Mouse (Mus musculus) spleen, postnatal 36 days (tissue): Measurements from ENCODE around the gene Syt2.
A peak's percentile ranks its signal among the peaks of the same experiment; 100 is the strongest.

Source experiments
- DNase-seq, 2 experiments: peaks; one replicate each; pipeline ENCODE4 v3.0.0; 2022; ENCODE audit warnings: low spot score in 2 of 2, mixed read lengths in 1 of 2

Syt2 gene

DNA sequence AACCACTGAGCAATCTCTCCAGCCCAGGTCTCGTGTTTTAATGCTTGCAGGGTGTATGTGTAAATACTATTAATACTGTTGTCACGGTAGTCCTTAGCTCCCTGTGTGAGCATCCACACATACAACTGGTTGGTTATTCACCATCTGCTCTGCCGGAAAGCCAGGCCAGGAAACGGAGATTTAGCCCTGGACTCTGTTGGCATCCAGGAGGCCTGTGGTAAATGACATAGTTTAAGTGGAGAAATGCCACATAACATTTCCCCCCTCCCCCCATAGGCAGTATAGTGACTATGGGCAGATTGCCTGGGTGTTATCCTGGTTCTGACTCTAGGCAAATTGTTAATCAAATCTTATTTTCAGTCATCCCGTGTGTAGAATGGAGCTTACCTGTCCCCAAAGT is 4.3 kb downstream of the Syt2 start:
- no peak for DNase-seq

DNA sequence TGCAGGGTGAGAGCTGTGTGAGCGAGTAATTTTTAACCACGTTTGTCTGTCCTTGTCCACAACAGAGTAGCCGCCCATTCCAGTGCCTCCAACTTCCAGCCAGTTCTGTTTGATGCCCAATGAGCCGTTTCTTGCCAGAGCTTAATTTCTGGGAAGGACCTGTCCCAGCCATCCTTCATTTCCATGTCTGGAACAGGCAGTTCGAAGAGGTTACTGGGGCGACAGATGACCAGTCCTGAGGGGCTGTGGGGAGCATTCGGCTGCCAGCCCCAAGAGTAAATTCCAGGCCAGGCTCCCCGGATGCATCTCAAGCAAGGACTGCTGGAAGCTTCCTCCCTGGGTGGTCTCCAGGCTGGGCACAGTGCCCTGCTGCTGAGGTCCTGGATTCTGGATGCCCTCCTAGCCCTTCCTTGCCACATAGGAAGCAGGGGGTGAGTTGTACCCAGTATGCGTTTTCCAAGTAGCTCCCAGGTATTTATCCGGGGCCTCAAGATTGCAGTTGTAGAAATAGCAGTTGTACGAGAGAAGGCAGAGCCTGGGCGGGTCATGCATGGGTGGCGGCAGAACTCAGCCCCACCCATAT is 4.9 kb downstream of the Syt2 start:
- DNase-seq, result peak; percentile 36 to 44

- DNase-seq, result no peak
Observed at GRCm38 (mm10) chr1:134651851-134652398, 5.4 kb downstream of the Syt2 start.

DNA sequence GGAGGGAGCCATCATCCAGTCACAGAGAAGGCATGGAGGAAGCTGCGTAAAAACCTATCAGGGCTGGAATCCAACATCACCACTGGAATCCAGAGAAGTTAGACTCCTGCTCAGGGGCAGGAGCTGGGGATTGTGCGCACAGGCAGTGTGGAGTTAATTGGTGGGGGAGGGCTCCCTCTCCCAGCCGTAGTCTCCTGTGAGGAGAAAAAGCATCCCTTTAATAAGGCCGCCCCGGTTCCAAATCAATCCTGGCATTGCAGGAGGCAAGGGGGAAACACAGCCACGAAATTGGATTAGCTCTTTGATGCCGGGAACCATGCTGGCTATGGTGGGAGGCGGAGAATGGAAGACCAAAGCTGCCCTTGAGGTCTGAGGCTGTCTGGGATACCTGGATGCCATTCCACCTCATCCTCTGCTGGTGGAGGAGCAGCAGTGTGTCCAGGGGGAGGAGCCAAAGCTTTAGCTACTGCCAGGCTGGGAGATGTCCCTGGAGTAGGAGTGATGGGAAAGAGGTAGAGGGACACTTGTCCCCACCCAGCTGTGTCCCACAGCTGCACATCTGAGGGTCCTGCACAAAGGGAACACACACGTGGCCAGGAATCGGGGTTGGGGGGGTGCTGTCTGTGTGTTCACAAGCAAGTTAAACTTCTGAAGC is 7.3 kb downstream of the Syt2 start:
- no peak for DNase-seq

GRCm38 (mm10) chr1:134658841-134659240 is 12.4 kb downstream of the Syt2 start:
- no peak for DNase-seq

DNA sequence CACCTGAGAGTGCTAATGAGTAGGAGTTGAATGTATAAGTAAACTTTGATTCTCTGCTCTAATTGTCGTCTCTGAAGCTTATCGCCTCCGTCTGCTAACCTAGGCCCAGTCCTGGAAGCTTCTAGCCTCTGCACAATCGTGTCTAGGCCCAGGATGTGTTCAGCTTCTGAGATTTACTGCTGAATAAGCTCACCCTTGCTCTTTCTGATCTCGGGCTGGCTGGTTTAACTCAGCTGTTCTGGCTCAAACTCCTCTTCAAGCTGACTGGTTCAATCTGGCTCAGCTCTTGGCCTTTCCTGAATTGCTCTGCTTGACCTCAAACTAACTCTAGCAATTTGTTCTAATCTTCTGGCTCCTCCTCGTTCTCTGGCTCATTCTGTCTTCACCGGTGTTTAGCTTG is 13.7 kb downstream of the Syt2 start:
- no peak for DNase-seq

DNA sequence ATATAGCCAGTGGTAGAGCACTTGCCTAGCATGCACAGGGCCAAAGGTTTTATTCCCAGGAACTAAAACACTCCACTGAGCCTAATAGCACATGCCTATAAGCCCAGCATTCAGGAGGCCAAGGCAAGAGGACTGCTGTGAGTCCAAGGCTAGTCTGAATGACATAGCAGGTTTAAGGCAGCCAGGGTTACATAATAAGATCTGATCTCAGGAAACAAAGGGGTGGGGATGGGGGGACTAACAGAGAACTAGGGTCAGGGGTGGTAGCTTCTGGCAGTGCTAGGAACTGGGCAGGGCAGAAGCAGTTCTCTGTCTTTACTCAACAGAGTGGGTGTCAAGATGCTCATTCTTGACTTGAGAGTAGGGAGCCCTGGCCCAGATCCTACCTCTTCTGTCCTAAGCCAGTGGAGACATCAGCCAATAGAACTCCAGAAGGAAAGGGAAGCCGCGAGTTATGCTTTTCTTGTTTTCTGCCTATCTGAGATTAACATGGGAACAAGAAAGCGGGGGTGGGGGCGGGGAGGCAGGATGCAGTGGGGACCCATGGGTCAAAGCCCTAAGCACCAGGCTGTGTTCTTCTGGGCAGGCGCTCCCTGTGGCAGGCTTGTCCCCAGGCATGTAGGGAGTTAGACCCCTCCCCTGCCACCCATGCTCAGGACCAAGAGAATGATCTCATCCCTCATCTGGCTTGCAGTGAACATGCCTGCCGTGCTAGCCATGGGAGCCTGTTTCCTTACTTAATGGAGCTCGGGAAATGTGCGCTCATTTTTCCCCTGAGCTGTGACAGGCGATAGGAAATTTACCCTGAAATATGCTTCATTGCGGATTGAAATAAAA is 25.0 kb downstream of the Syt2 start:
- no peak for DNase-seq

GRCm38 (mm10) chr1:134674312-134674711 is 27.8 kb downstream of the Syt2 start:
- DNase-seq, result peak; percentile 24 to 25

DNA sequence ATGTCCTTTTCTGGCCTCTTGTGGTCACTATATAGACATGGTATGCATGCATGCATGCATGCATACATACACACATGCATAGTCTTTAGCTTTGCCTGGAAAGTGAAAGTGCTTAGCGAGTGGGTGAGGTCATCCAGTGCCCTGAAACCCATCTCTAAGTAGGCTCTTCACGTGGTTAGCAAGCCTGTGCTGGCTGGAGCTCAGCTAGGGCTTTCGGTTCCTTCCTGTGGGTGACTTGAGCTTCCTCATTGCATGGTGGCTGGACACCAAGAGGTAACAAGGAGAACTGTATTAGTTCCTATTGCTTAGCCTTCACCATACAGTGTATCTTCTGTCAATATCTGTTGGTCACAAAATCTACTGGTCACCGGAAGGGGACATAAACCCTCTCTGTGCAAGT is 33.0 kb downstream of the Syt2 start:
- DNase-seq, result peak; percentile 76 to 78

DNA sequence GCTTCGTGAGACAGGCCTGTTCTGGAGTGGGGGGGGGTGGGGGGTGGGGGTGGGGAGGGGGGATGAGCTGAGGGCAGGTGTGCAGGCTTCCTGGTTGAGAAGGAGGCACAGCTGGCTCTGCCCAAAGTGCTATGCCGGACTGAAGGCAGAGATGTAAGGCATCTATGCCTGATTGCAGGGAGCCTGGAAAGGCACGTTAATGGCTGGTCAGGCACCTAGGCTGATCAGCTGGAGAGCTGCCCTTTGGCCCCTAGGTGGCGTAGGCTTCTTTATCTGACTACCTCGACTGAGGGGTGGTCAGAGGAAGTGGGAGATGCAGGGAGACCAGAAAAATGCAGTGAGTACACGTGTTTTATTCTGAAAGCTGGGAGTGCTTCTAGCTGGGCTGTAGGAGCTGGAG is 34.1 kb downstream of the Syt2 start:
- no peak for DNase-seq

GRCm38 (mm10) chr1:134682460-134682859 is 36.0 kb downstream of the Syt2 start:
- DNase-seq, result no peak

DNA sequence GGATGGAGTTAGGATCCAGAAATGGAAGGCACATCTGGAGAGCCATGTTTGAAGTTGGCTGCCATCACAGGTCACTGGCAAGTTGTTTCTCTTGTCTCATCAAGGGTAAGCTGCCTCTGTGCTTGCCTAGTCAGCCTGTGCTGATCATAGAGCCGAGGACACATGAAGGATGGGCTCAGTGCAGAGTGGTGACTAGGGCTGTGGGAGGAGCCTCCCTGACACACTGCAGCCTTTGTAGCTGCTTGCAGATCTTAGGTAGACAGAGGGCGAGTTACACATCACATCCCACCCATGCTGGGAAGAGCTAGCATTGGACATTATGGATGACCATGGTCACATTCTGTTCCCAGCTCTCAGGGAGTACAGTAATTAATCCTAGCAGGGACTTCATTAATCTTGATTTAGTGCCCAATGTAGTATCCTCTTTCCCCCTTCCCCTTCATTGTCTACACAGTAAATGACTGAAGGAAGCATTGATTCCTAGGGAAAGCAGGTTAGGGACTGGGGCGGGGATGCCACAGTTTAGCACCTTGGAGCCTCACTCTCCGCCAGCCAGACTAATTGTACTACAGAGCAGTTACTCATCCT is 40.5 kb downstream of the Syt2 start:
- DNase-seq, result no peak

DNA sequence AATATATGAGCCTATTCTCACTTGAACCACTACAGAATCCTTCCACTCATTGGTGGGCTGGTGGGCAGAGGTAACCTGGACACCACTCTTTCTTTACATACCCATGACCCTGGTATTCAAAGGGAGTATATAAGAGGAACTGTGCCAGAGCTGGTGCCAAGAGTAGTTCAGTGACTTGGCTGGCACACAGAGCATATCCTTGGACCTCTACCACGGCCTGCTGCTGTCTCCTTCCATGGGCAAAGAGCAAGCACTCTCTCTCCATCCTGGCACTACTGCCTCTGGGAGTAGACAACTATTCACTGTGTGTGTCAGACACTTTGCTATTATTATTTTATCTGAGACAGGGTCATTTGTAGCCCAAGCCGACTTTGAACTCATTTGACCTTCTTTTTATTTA is 49.8 kb downstream of the Syt2 start:
- no peak for DNase-seq

GRCm38 (mm10) chr1:134697073-134697472 is 50.6 kb downstream of the Syt2 start:
- DNase-seq, result no peak

DNA sequence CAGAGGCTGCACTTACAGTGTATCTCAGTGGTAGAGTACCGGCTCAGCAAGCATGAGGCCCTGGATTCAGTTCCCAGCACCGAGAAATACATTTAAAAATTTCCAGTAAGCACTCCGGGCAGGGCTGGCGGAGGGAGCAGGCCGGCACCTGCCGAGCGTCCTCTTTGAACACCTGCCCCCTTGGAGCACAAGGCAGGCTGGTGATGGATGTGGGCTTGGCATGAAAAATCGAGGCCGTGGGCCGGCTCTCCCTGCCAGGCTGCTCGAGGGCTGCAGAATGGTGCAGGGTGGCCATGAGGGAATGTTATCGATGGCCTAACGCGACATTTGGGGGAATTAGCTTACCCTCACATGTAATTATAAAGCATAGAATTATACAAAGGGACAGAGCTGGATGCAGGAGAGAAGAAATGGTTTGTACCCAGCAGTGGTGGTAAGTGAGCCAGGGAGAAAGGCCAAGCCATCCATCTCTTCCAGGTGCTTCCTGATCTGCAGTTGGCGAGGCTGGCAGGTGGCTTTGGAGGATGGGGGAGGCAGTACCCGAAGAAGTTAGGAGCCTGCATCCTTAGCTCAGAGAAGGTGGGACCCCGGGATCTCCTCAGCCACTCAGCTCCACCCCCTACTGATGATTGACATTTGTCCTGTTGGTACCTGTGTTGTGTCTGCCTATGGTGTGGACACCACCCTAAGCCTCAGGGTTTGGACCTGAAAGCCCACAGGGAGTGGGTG is 51.2 kb downstream of the Syt2 start:
- DNase-seq, result no peak

DNA sequence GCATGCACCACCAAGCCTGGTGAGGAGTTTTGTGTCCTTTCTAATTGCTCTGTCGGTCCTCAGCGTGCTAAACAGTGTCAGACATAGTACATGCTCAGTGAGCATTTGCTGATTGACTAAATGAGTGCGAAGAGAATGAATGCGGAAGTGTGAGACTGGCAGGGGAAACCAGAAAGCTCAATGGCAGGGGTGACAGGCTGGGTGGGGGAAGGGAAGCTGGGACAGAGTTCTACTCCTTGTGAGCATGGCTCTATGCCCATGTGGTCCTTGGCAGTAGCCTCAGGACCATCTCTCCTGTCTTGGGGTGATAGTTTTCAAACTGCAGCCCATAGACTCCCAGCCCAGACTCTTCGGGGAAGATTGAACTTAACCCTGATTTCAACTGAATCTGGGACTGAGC is 52.0 kb downstream of the Syt2 start:
- no peak for DNase-seq

- DNase-seq, result no peak
Observed at GRCm38 (mm10) chr1:134699390-134699789, 52.9 kb downstream of the Syt2 start.

DNA sequence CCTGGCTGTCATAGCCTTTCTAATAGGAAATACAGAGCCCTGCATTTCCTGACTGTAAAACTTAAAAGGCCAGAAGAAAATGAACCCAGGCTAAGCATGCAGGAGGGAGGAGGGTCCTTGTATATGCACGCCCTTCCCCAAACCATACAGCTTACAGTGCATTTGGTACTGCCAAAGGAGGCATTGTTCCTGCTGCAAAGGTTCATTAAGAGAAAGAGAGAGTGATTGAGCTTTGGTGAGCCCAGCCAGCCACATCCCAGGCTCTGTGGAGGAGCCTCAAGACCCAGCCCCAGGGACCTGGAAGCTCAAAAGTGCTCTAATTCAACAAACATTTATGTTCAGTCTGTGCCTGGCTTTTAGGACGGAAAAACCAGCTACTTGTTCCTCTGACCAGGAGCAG is 53.7 kb downstream of the Syt2 start:
- no peak for DNase-seq

- no peak for DNase-seq
Observed at GRCm38 (mm10) chr1:134700634-134701033, 54.2 kb downstream of the Syt2 start.

DNA sequence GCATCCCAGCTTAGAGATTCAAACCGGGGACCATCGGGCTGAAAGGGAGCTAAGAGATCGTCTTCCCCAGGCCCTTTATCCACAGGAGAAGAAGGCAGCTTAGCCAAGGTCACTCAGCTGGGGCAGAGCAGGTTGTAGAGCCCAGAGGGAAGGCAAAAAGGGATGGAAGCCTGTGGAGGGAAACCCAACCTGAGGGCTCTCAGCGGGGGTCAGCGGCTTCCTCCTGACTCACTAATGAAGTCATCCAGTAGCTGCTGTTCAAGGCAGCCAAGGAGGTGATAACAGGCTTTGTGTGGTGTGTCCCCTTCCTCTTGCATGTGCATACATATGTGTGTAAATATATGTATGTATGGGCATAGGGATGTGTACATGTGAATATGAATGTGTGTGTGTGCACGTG is 54.7 kb downstream of the Syt2 start:
- no peak for DNase-seq

GRCm38 (mm10) chr1:134703232-134703631 is 56.8 kb downstream of the Syt2 start:
- DNase-seq, result no peak
